Mouse (Mus musculus) megakaryocyte, adult 5-6 weeks (primary cell): ENCODE measurements around the gene Gm10638. TPM values are rescaled to one million over a fixed set of nuclear protein-coding genes. Genes with fewer than 3 reads are reported as not detected.

Experiments used
- ATAC-seq: 2 replicates; pipeline ENCODE4 v1.8.0; 2016; ENCODE audit warnings: mild to moderate bottlenecking, inconsistent platforms; ENCODE audit not compliant: poor library complexity, severe bottlenecking
- total RNA-seq, 2 experiments: library from RNA; stranded (forward) in 1 of 2; stranded (reverse) in 1 of 2; fragments of 153-499, 151-499 nt in 1 of 2; fragments of 221-1000, 200-1000 nt in 1 of 2; gene quantifications; 2 replicates each; pipeline versions ENCODE4 v1.2.3 to v1.2.4; 2015 to 2017

Gene Gm10638
- total RNA-seq, 2 experiments from 2014 or later: not detected

DNA sequence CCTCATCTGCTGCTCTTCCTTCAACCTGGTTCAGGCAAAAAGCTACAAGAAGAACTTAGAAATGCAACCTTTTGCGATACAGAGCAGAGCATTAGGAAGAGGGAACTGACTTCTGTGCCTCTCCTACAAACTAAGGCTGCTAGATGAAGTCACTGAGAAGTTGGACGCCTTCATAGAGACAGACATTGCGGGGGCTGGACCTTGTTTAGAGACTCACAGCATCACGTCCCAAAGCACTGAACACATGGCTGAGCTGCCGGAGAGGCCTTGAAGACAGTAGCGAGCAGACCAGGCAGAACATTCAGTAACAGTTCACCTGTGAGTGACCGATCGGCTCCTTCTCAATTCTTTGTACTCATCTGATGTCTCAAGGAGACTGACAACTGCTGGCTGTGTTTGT lies 35.6 kb downstream of the Gm10638 start:
- no peak for ATAC-seq

DNA sequence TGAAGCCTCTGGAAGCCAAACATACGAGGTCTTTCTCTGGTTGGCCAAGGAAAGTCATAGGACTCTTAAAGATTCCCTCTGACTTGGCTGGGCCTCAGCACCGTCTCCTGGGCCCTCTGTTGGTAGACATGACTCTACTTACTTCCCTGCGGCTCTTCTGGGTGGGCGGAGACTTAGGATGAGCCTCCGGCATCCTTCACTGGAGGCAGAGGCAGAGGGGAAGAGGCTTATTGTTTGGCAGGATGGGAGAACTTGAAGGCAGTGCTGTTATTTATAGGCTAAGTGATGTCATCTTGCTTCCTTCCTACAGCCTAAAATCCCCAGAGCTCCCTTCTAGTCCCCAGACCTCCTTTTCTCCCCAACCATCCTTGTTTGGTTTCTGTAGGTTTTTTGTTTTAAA lies 41.0 kb downstream of the Gm10638 start:
- no peak for ATAC-seq

DNA sequence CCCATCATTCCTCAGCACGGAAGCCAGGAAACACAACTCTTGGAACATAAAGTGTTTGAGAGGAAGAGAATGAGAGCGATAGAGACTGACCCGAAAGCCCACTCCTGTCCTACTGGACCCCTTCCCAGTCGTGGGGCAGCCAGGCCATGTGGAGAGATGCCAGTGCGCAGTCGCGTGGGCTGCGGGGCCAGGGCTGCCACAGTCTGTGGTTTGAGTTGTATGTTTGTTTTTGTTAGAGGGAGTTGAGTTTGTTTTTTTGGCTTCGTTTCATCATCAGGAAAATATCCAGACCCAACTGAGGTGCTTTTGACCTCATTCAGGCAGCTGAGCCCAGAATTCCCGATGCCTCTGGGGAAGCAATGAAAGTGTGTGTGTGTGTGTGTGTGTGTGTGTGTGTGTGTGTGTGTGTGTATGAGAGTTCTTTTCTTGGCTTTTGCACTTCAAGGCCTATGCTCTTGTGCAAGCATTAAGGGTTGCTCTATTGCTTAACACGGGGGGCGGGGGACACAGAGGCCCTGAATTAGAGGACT lies 42.5 kb downstream of the Gm10638 start:
- no peak for ATAC-seq

DNA sequence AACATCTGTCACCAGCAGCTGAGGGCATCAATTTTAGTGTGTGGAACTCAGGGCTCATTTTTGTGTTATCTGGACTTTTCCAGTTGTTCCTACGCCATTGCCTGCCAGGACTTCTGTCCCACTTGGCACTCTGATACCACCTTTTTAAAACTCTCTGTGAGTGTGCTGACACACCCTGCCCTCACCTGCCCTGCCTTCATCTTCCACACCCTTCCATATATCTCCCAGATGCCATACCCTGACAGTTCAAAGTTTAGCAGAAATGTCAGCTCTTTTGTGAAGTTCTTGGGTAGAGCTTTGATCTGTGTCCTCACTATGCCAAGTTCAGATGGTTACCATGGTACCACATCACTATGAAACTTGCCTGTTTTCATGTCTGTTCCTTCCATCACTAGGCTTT lies 44.1 kb downstream of the Gm10638 start:
- no peak for ATAC-seq

DNA sequence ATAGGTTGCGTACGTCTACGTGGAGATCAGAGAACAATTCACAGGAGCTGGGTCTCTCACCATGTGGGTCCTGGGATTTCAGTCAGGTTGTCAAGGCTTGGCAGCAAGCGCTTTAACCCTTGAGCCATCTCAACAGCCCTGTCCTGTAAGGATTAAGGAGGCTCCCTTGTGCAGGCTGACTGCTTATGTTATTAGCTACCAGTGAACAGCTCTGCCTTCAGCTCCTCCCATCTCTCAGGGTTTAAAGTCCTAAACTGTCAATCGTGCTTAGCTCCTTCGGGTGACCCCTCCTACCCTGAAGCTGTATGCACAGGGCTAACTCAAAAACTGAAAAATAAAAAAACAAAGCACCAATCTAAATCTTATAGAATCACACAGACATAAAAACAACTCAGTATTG lies 46.0 kb downstream of the Gm10638 start:
- no peak for ATAC-seq

DNA sequence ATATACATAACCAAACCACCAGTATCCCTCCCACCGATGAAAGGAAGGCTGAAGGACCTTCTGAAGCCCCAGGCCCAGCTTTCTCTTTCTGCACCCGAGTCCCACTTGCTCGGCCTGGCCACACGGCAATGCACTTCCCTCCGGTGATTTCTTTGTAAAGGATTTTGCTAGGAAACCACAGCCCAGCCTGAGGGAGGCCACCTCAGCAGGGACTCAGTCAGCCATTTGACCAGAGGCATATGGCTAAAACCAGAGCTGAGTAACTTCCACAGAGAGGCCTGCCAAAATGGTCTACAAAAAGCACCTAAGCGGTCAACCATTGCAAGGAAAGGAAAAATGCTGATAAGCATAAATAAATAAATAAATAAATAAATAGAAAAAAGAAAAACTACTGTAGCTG lies 49.2 kb downstream of the Gm10638 start:
- ATAC-seq: no peak

Other genes starting within 250 kb of the Gm10638 start
- not detected in 2 replicates for gene Abcc12, start 165.0 kb upstream of the Gm10638 start, total RNA-seq (2015)
- gene Abcc12, start 165.0 kb upstream of the Gm10638 start, total RNA-seq (2017): not detected in 2 replicates
- gene Lonp2, start 121.7 kb upstream of the Gm10638 start, total RNA-seq (2015): 43.1 and 47.1 TPM in 2 replicates
- 57.3 and 58.6 TPM in 2 replicates for gene Lonp2, start 121.7 kb upstream of the Gm10638 start, total RNA-seq (2017)
- 14.2 and 16.3 TPM in 2 replicates for gene Siah1a, start 235 bp downstream of the Gm10638 start, total RNA-seq (2015)
- 14.6 and 15.2 TPM in 2 replicates for gene Siah1a, start 235 bp downstream of the Gm10638 start, total RNA-seq (2017)
- gene N4bp1, start 139.6 kb downstream of the Gm10638 start, total RNA-seq (2015): 36.1 and 36.9 TPM in 2 replicates
- 27.2 and 32.2 TPM in 2 replicates for gene N4bp1, start 139.6 kb downstream of the Gm10638 start, total RNA-seq (2017)